Mouse (Mus musculus): ENCODE data around the gene Ccr7. TPM values are rescaled to one million over a fixed set of nuclear protein-coding genes. Genes with fewer than 3 reads are reported as not detected.
A peak's percentile ranks its signal among the peaks of the same experiment; 100 is the strongest.

The Ccr7 gene
- total and polyA plus RNA-seq, 3 experiments = 203 to 306 (median 241) TPM

GRCm38 (mm10) chr11:99150889-99151288 is 4.0 kb downstream of the Ccr7 start:
- peak overlapping the region; percentile 93 for H3K27ac ChIP-seq (ENCODE audit: insufficient read depth, low read depth)
- H3K27me3 ChIP-seq (replicated peaks) = no peaks in the 10 kb centered on the region
- DNase-seq (ENCODE audit: extremely low read depth) = peak; percentile 37
- peak overlapping the region; percentile 80 for H3K9ac ChIP-seq (ENCODE audit: insufficient read depth, low read depth)
- H3K4me3 ChIP-seq (replicated peaks in 1 of 3; ENCODE audit: low read depth in 2 of 3, low read length in 2 of 3, poor library complexity in 1 of 3) = peak overlapping the region; percentile 62 to 99 (median 96)
- no peaks in the 10 kb centered on the region for H3K9me3 ChIP-seq (replicated peaks; ENCODE audit: low read length)
- peaks cover 38 to 77% of the 10 kb centered on the region in 2 experiments for H3K36me3 ChIP-seq (replicated peaks in 1 of 2; ENCODE audit: control insufficient read depth in 1 of 2, insufficient read depth in 1 of 2, low read length in 1 of 2)
- peaks cover 8 to 58% of the 10 kb centered on the region in 2 experiments for H3K4me1 ChIP-seq (ENCODE audit: control insufficient read depth in 1 of 2, insufficient read depth in 2 of 2)
- H3K4me2 ChIP-seq (ENCODE audit: insufficient read depth, low read depth, poor library complexity, severe bottlenecking) = peak overlapping the region; percentile 93
- TF ChIP-seq CTCF (conservative IDR thresholded peaks at IDR 0.05 in 1 of 2, IDR thresholded peaks at IDR 0.05 in 1 of 2; ENCODE audit: low read depth in 2 of 2, low read length in 2 of 2) = no peak
- 0 out of 2 replicates have a peak, but pooled peaks have one; percentile 8 for TF ChIP-seq HCFC1 (IDR thresholded peaks at IDR 0.05; ENCODE audit: low read depth, low read length)
- no peak for TF ChIP-seq POLR2A (IDR thresholded peaks at IDR 0.05; ENCODE audit: low read depth, low read length)
- TF ChIP-seq MXI1 (IDR thresholded peaks at IDR 0.05; ENCODE audit: low read depth, low read length) = no peak
- 0 out of 2 replicates have a peak, but pooled peaks have one; percentile 5 for TF ChIP-seq KAT2A (IDR thresholded peaks at IDR 0.05; ENCODE audit: insufficient replicate concordance, low read length)
- TF ChIP-seq PAX5 (IDR thresholded peaks at IDR 0.05; ENCODE audit: low read length) = no peak
- no peak for TF ChIP-seq ZNF384 (IDR thresholded peaks at IDR 0.05; ENCODE audit: low read depth, low read length)
- TF ChIP-seq NRF1 (IDR thresholded peaks at IDR 0.05; ENCODE audit: low read depth, low read length) = 0 out of 2 replicates have a peak, but pooled peaks have one; percentile 3
- TF ChIP-seq GABPA (IDR thresholded peaks at IDR 0.05; ENCODE audit: insufficient replicate concordance, low read depth, low read length) = no peak
- no peak for TF ChIP-seq MAX (IDR thresholded peaks at IDR 0.05; ENCODE audit: low read length)
- TF ChIP-seq USF1 (IDR thresholded peaks at IDR 0.05; ENCODE audit: low read depth, low read length) = no peak
- no peak for TF ChIP-seq POLR2AphosphoS2 (IDR thresholded peaks at IDR 0.05; ENCODE audit: low read depth, low read length)
- no peak for TF ChIP-seq MAZ (IDR thresholded peaks at IDR 0.05; ENCODE audit: low read depth, low read length)
- TF ChIP-seq IRF4 (IDR thresholded peaks at IDR 0.05; ENCODE audit: low read depth, low read length) = no peak
- peak; percentile 14; the same call in 1 of the 2 replicates for TF ChIP-seq SIN3A (IDR thresholded peaks at IDR 0.05; ENCODE audit: low read length)
- peak; percentile 68; the same call in 1 of the 2 replicates for TF ChIP-seq CHD1 (IDR thresholded peaks at IDR 0.05; ENCODE audit: low read depth, low read length)
- TF ChIP-seq UBTF (IDR thresholded peaks at IDR 0.05; ENCODE audit: low read depth, low read length) = no peak
- TF ChIP-seq E2F4 (IDR thresholded peaks at IDR 0.05; ENCODE audit: insufficient replicate concordance, low read depth, low read length) = no peak
- no peak for TF ChIP-seq SMC3 (IDR thresholded peaks at IDR 0.05; ENCODE audit: low read depth, low read length)
- TF ChIP-seq JUND (conservative IDR thresholded peaks at IDR 0.05; ENCODE audit: low read depth, low read length) = no peak
- no peak for TF ChIP-seq JUN (IDR thresholded peaks at IDR 0.05; ENCODE audit: insufficient read depth, low read depth, low read length)
- TF ChIP-seq TBP (conservative IDR thresholded peaks at IDR 0.05; ENCODE audit: low read depth, low read length) = no peak; the same call in 1 of the 2 replicates
- TF ChIP-seq MEF2A (IDR thresholded peaks at IDR 0.05; ENCODE audit: borderline replicate concordance, low read depth, low read length) = no peak
- TF ChIP-seq ELF1 (IDR thresholded peaks at IDR 0.05; ENCODE audit: low read depth, low read length) = no peak
- TF ChIP-seq BHLHE40 (IDR thresholded peaks at IDR 0.05; ENCODE audit: low read depth, low read length) = no peak
- no peak for TF ChIP-seq ETS1 (conservative IDR thresholded peaks at IDR 0.05; ENCODE audit: low read depth, low read length)
- TF ChIP-seq USF2 (conservative IDR thresholded peaks at IDR 0.05; ENCODE audit: low read depth, low read length) = no peak
- no peak for TF ChIP-seq ZC3H11A (IDR thresholded peaks at IDR 0.05; ENCODE audit: low read depth, low read length)
- no peak for TF ChIP-seq CHD2 (IDR thresholded peaks at IDR 0.05; ENCODE audit: low read length)
- TF ChIP-seq EP300 (IDR thresholded peaks at IDR 0.05; ENCODE audit: low read length) = peak; percentile 48; the same call in 1 of the 2 replicates
- TF ChIP-seq TCF12 (IDR thresholded peaks at IDR 0.05; ENCODE audit: low read depth, low read length) = no peak
- TF ChIP-seq RCOR1 (conservative IDR thresholded peaks at IDR 0.05; ENCODE audit: low read depth, low read length) = no peak
- no peak for TF ChIP-seq ZMIZ1 (IDR thresholded peaks at IDR 0.05; ENCODE audit: low read depth, low read length)
- no peak for TF ChIP-seq MAFK (IDR thresholded peaks at IDR 0.05; ENCODE audit: insufficient replicate concordance, low read length)
- no peak for TF ChIP-seq ZKSCAN1 (IDR thresholded peaks at IDR 0.05; ENCODE audit: borderline replicate concordance, low read depth, low read length)
- TF ChIP-seq RAD21 (IDR thresholded peaks at IDR 0.05; ENCODE audit: low read depth, low read length) = no peak
- peaks cover 75% of the 10 kb centered on the region for H3K79me2 ChIP-seq (replicated peaks; ENCODE audit: control insufficient read depth, extremely low read depth, insufficient read depth, poor library complexity, severe bottlenecking)
- dilution Hi-C loops (cut with MboI; ENCODE audit: extremely low pct_ligation_motif_present, extremely low pct_unique_long_range_greater_than_20kb, low sequenced_read_pairs) (no loop called here), in situ Hi-C loops (cut with MboI; ENCODE audit: low pct_ligation_motif_present, low pct_unique_long_range_greater_than_20kb, low sequenced_read_pairs) (loop anchor here (10.0 kb wide), 1 partner anchor 94 kb away; the partner anchor contains the start of gene Krt222)
